Mouse (Mus musculus) c-Kit-positive CD71-positive TER-119-positive erythroid progenitor cells, embryonic 14.5 days (primary cell): ENCODE data around the gene Opcml.

Source experiments
- DNase-seq: peaks from one replicate; pipeline ENCODE4 v3.0.0-alpha.2; 2013; ENCODE audit warnings: low spot score

The Opcml gene

GRCm38 (mm10) chr9:28536637-28537036 lies 746.1 kb downstream of the Opcml start:
- DNase-seq, result no peak

- no peak for DNase-seq
Observed at GRCm38 (mm10) chr9:28548189-28548588, 757.6 kb downstream of the Opcml start.

GRCm38 (mm10) chr9:28552387-28553182 lies 762.0 kb downstream of the Opcml start:
- no peak for DNase-seq

- DNase-seq, result no peak
Observed at GRCm38 (mm10) chr9:28558628-28559027, 768.1 kb downstream of the Opcml start.

DNA sequence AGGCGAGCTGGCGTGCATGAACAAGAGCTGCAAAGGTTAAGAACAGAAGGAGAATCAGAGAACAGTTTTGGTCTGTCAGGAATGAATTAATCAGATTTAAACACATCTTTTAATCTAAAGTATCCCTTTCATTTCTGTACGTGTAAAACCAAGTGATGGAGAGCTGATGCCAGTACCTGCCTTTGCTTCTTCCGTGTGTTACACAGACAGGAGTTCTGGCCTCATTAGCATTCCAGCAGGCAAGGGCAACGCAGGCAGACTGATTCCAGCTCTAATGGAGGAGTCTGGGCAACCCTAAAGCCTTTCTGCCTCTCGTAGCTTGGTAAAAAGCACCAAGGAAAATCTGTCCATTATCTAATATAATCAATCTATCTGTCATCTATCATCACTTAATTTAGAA lies 771.2 kb downstream of the Opcml start:
- no peak for DNase-seq

DNA sequence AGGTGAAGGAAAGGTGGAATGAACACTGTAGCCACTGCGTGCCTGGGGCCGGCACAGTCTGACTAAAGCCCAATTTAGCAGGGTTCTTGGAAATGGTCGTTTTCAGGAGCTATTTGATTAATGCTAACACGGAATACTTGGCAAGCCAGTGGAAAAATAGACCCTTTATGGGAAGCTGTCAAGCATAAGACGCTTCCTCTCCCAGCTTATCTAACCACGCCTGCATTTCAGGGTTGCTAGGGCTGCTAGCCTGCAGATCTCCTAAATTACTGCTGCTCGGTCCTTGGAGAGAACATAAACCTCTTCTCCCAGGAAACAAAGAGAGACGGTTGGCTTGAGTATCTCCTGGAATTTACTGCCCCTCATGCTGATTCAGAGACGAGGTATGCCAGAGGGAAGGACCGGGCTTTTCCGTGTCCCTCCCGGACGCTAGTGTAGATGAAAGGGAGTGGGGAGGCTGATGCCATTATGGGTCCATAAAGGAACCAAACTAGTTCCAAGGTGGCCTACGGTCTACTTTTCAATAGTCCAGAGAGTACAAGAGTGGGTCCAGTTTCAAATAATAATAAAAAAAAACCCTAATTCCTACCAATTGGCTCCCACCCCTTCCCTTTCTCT lies 772.6 kb downstream of the Opcml start:
- no peak for DNase-seq

DNA sequence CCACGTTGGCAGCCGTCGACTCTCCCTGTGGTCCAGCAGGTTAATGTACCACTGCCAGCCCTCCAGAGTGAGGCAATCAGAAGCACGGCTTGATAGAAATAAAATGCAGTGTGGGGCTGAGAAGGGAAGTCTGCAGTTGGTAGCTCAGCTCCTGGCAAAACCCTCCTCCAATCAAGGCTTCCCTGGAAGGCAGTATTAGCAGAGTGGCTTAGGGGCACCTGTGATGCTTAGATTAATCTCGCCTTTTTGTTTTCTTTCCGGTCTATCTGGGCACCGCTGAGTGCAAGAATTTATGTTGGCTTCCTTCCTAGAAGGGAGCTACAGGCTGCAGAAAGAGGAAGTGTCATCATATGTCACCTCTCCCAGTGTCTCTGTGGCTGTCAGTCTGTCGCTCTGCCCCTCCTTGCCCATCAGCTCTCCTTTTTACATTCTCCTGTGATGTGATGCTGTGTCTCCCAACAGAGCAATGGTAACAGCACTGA lies 778.5 kb downstream of the Opcml start:
- no peak for DNase-seq

DNA sequence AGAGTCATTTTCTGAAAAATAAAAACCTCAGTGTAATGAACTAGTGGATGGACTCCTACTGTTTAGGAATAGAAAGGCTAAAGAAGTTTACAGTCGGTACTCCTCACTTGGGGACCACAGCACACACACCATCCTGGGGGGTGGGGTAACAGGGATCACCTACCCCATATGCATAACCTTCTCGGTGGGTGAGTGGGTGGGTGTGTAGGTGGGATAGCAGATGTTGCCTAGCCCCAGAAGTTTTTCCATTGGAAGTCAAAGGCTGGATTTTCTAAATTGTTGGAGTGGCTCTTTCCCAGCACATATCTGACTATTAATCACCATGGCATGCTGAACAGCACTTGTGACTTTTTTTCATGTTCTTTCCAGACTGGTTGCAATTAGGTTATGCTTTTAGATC lies 779.2 kb downstream of the Opcml start:
- DNase-seq, result no peak

- DNase-seq, result no peak
Observed at GRCm38 (mm10) chr9:28571682-28572081, 781.1 kb downstream of the Opcml start.

GRCm38 (mm10) chr9:28572136-28572774 lies 781.7 kb downstream of the Opcml start:
- DNase-seq, result no peak

GRCm38 (mm10) chr9:28578730-28579129 lies 788.2 kb downstream of the Opcml start:
- DNase-seq, result no peak

DNA sequence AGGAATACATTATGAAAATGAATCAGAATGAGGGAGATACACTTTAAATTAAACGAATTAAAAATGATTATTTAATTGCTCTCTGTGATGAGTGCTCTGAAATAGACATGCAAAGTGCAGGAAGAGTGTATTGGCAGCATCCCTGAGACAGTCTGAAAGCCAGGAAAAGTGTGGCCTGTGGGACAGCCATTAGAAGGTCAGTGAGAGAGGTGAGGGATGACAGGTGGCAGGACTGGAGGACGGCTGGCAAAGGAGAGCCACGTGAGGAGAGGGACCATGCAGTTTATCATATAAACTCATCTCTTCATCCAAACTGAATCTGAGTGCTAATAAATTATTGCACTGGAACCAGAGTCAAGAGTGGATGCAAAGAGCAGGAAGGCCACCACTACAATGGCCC lies 796.7 kb downstream of the Opcml start:
- no peak for DNase-seq

- DNase-seq, result no peak
Observed at GRCm38 (mm10) chr9:28587857-28588388, 797.3 kb downstream of the Opcml start.

- DNase-seq, result no peak
Observed at GRCm38 (mm10) chr9:28588488-28588887, 797.9 kb downstream of the Opcml start.

DNA sequence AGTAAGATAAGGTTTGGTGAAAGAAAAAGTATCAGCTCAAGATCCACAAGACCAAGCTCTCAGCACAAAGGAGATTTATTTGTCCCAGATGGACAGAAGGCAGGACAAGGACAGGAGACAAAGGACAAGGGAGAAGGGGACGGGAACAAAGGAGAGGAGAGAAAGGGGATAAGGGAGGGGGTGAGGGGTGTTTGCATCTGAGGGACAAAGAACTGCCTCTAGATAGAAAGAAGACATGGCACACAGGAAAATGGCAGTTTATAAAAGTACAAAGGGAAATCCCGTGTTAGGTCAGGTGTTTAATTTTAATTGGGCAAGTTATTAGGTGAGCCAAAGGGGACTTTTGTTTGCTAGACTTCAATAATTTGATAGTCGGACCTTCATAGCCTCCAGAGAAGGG lies 801.6 kb downstream of the Opcml start:
- no peak for DNase-seq

DNA sequence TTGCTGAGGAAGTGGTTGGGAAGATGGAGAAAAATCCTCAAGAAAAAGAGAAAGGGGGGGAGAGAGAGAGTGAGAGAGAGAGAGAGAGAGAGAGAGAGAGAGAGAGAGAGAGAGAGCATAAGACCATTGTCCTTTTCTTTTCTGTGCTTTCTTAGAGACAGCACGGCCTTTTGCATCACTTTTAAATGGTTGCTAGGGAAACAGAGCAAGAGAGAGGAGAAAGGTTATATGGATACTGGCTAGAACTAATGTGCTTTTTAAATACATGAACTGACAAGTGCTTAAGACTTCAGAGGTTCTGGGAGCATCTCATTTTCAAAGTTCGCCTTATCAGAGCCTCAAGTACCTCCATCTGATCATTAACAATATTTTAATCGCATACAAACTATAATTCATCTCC lies 804.5 kb downstream of the Opcml start:
- DNase-seq, result no peak

DNA sequence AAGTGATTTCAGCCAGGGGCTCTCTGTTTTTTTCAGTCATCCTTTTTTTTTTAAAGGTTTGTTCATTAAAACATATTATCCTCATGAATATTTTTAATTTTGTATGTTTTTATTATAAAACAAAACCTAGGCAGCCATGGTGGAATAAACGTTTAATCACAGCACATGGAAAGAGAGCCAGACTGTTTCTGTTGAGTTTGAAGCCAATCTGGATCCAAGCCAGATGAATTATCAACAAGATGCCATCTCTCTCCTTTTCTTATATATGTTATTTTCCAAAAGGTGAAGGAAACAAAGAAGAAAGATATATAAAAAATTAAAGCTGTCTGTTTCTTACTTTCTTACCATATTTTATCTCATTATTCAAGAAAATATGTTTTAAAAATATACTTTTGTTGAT lies 815.0 kb downstream of the Opcml start:
- DNase-seq, result no peak

DNA sequence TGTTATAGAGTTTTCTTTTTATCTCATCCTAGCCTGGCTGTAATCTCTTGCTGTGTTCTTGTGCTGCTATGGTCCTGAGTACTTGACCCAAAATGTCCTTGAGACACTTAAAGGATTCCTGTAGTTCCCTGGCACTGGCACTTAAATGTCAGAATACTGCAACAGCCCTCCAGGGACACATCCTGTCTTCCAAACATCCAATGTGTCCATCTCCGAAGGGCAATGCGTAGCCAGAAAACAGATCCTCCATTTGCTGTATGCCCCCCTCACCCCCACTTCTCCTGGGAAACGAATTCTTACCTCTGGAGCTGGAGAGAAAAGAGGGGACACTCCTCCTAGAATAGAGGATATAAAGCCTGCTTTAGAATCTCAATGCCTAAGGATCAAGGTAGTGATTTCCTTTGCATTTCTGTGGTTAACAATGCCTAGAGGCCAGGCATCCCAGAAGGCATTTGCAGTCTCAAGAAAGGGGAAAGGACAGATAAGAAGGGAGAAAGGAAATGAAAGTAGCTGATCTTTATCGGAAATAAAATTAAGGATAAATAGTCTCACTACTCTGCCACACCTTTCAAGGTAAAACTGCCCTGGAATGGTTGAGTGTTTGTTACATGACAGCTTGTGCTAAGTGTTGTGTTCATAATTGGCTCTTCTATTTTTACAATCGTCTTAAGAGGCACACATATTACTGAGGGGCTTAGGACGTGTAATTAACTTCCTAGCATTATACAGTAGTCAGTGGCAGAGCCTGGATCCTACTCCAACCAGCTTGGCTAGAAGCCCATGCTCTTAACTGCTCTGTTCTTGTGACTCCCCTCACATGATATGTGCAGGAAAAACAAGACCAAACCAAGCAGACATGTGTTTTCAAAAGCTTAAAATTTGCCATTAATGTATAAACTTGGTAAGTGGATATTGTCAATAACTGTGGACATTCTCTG lies 823.4 kb downstream of the Opcml start:
- no peak for DNase-seq

DNA sequence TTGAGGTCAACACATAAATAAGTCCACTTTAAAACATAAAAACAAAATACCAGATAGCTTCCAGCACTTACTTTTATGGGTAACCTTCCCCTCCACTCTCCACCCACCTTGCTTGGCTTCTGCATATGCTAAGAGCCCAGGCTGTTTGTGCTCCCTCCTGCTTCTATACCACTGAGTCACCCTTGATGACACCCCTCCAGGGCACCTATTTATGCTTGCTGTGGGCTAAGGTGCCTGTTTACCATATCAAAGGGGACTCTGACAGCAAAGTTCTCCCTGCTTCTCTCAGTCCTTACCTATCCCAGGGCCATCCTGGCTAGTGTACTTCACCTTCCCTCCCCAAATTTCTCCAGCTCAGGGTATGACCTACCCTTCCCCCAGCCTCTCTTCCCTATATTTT lies 824.9 kb downstream of the Opcml start:
- no peak for DNase-seq

DNA sequence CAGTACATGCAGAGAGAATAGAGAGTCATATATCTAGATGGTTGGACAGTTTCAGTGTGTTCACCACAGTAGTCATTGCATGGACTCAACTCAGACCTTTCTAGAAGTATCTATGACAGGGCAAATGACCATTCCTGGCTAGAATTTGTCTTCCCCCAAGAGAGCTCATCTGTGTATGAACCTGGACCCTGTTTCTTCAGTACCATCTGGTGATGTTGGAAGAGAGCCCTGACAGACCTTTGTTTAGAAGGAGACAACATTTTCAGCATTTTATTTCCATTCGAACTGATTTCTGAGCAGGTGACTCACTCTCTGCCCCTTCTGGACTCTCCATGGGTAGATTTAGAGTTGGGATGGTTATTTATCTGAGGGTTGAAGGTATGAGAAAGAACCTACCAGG lies 827.1 kb downstream of the Opcml start:
- no peak for DNase-seq

GRCm38 (mm10) chr9:28618186-28618892 lies 827.8 kb downstream of the Opcml start:
- no peak for DNase-seq
